Mouse (Mus musculus): Measurements from ENCODE around the gene Il5ra. TPM values are rescaled to one million over a fixed set of nuclear protein-coding genes. Genes with fewer than 3 reads are reported as not detected.

Il5ra gene
- polyA plus RNA-seq, 1 experiment from 2014 or later: not detected

GRCm38 (mm10) chr6:106732563-106732962, 16.3 kb downstream of the Il5ra start:
- H3K27me3 ChIP-seq: no peaks in the 10 kb centered on the region
- ATAC-seq (ENCODE audit: insufficient number of reproducible peaks, insufficient read depth, low FRiP score, low TSS enrichment, low read depth): no peak
- WGBS: 78% methylated on average over 4 of the region's 4 CpGs
- no peak overlapping the region for H3K27ac ChIP-seq
- H3K4me1 ChIP-seq (replicated peaks): no peaks in the 10 kb centered on the region
- no peak overlapping the region for H3K9ac ChIP-seq (replicated peaks)
- H3K4me2 ChIP-seq: no peak overlapping the region
- no peaks in the 10 kb centered on the region for H3K9me3 ChIP-seq
- H3K36me3 ChIP-seq: no peaks in the 10 kb centered on the region
- no peak overlapping the region for H3K4me3 ChIP-seq (replicated peaks)

GRCm38 (mm10) chr6:106729682-106730314, 19.0 kb downstream of the Il5ra start:
- Histone ChIP-seq H3K4me2 (no peak overlapping the region), H3K4me1 (replicated peaks) (no peaks in the 10 kb centered on the region), H3K9ac (replicated peaks) (no peak overlapping the region), H3K4me3 (replicated peaks) (no peak overlapping the region), H3K27me3 (no peaks in the 10 kb centered on the region), H3K27ac (no peak overlapping the region), H3K9me3 (no peaks in the 10 kb centered on the region), H3K36me3 (no peaks in the 10 kb centered on the region)
- ATAC-seq (ENCODE audit: insufficient number of reproducible peaks, insufficient read depth, low FRiP score, low TSS enrichment, low read depth): no peak
- WGBS: 81% methylated on average over 4 of the region's 4 CpGs

- no peaks in the 10 kb centered on the region for H3K36me3 ChIP-seq
- H3K9me3 ChIP-seq: no peaks in the 10 kb centered on the region
- no peak overlapping the region for H3K27ac ChIP-seq
- H3K4me1 ChIP-seq (replicated peaks): no peaks in the 10 kb centered on the region
- no peak overlapping the region for H3K9ac ChIP-seq (replicated peaks)
- H3K4me3 ChIP-seq (replicated peaks): no peak overlapping the region
- H3K4me2 ChIP-seq: no peak overlapping the region
- 63% methylated on average over 1 of the region's 1 CpGs for WGBS
- no peaks in the 10 kb centered on the region for H3K27me3 ChIP-seq
- ATAC-seq (ENCODE audit: insufficient number of reproducible peaks, insufficient read depth, low FRiP score, low TSS enrichment, low read depth): no peak
Measured at GRCm38 (mm10) chr6:106727703-106728102, 21.1 kb downstream of the Il5ra start.

- no peak for ATAC-seq (ENCODE audit: insufficient number of reproducible peaks, insufficient read depth, low FRiP score, low TSS enrichment, low read depth)
- WGBS: 82% methylated on average over 6 of the region's 6 CpGs
- H3K27ac ChIP-seq: no peak overlapping the region
- H3K27me3 ChIP-seq: no peaks in the 10 kb centered on the region
- no peaks in the 10 kb centered on the region for H3K9me3 ChIP-seq
- H3K36me3 ChIP-seq: no peaks in the 10 kb centered on the region
- no peak overlapping the region for H3K4me2 ChIP-seq
- no peak overlapping the region for H3K9ac ChIP-seq (replicated peaks)
- H3K4me1 ChIP-seq (replicated peaks): no peaks in the 10 kb centered on the region
- no peak overlapping the region for H3K4me3 ChIP-seq (replicated peaks)
Measured at GRCm38 (mm10) chr6:106726078-106726477, 22.8 kb downstream of the Il5ra start.

- WGBS: 86% methylated on average over 4 of the region's 4 CpGs
- H3K9ac ChIP-seq (replicated peaks): no peak overlapping the region
- ATAC-seq (ENCODE audit: insufficient number of reproducible peaks, insufficient read depth, low FRiP score, low TSS enrichment, low read depth): no peak
Measured at GRCm38 (mm10) chr6:106725642-106726041, 23.2 kb downstream of the Il5ra start.

GRCm38 (mm10) chr6:106705506-106706035, 43.3 kb downstream of the Il5ra start:
- Histone ChIP-seq H3K27me3 (no peaks in the 10 kb centered on the region), H3K4me2 (no peak overlapping the region), H3K36me3 (no peaks in the 10 kb centered on the region), H3K4me1 (replicated peaks) (no peaks in the 10 kb centered on the region), H3K9me3 (no peaks in the 10 kb centered on the region), H3K27ac (no peak overlapping the region), H3K4me3 (replicated peaks) (no peak overlapping the region), H3K9ac (replicated peaks) (no peak overlapping the region)
- WGBS: 41% methylated on average over 3 of the region's 3 CpGs
- ATAC-seq (ENCODE audit: insufficient number of reproducible peaks, insufficient read depth, low FRiP score, low TSS enrichment, low read depth): no peak

More at GRCm38 (mm10) chr6:106725642-106726041, 23.2 kb downstream of the Il5ra start:
- H3K27me3 ChIP-seq: no peaks in the 10 kb centered on the region
- no peaks in the 10 kb centered on the region for H3K4me1 ChIP-seq (replicated peaks)
- H3K27ac ChIP-seq: no peak overlapping the region
- H3K9me3 ChIP-seq: no peaks in the 10 kb centered on the region
- no peaks in the 10 kb centered on the region for H3K36me3 ChIP-seq
- H3K4me3 ChIP-seq (replicated peaks): no peak overlapping the region
- no peak overlapping the region for H3K4me2 ChIP-seq

GRCm38 (mm10) chr6:106701931-106702330, 46.9 kb downstream of the Il5ra start:
- WGBS: 82% methylated on average over 3 of the region's 3 CpGs
- no peaks in the 10 kb centered on the region for H3K27me3 ChIP-seq
- H3K4me3 ChIP-seq (replicated peaks): no peak overlapping the region
- no peak overlapping the region for H3K27ac ChIP-seq
- H3K9me3 ChIP-seq: no peaks in the 10 kb centered on the region
- no peak overlapping the region for H3K9ac ChIP-seq (replicated peaks)
- ATAC-seq (ENCODE audit: insufficient number of reproducible peaks, insufficient read depth, low FRiP score, low TSS enrichment, low read depth): no peak
- H3K4me1 ChIP-seq (replicated peaks): no peaks in the 10 kb centered on the region
- H3K4me2 ChIP-seq: no peak overlapping the region
- H3K36me3 ChIP-seq: no peaks in the 10 kb centered on the region

- Histone ChIP-seq H3K36me3 (no peaks in the 10 kb centered on the region), H3K27me3 (no peaks in the 10 kb centered on the region), H3K9me3 (no peaks in the 10 kb centered on the region), H3K4me2 (no peak overlapping the region), H3K4me3 (replicated peaks) (no peak overlapping the region), H3K4me1 (replicated peaks) (no peaks in the 10 kb centered on the region), H3K27ac (no peak overlapping the region), H3K9ac (replicated peaks) (no peak overlapping the region)
- no peak for ATAC-seq (ENCODE audit: insufficient number of reproducible peaks, insufficient read depth, low FRiP score, low TSS enrichment, low read depth)
- 76% methylated on average over 8 of the region's 8 CpGs for WGBS
Measured at GRCm38 (mm10) chr6:106675581-106675980, 73.3 kb downstream of the Il5ra start.

- H3K27ac ChIP-seq: no peak overlapping the region
- WGBS: 36% methylated on average over 6 of the region's 6 CpGs
Measured at GRCm38 (mm10) chr6:106663780-106664651, 84.8 kb downstream of the Il5ra start.

More at GRCm38 (mm10) chr6:106663780-106664651, 84.8 kb downstream of the Il5ra start:
- ATAC-seq (ENCODE audit: insufficient number of reproducible peaks, insufficient read depth, low FRiP score, low TSS enrichment, low read depth): no peak
- no peak overlapping the region for H3K9ac ChIP-seq (replicated peaks)
- no peak overlapping the region for H3K4me3 ChIP-seq (replicated peaks)
- no peaks in the 10 kb centered on the region for H3K27me3 ChIP-seq
- no peaks in the 10 kb centered on the region for H3K9me3 ChIP-seq
- H3K4me2 ChIP-seq: no peak overlapping the region
- no peaks in the 10 kb centered on the region for H3K36me3 ChIP-seq
- no peaks in the 10 kb centered on the region for H3K4me1 ChIP-seq (replicated peaks)

Data from limb, embryonic 12.5 days (tissue).